Mouse (Mus musculus) hindbrain, embryonic 11.5 days (tissue): Measurements from ENCODE around the gene Ndufv2. TPM values are rescaled to one million over a fixed set of nuclear protein-coding genes. Genes with fewer than 3 reads are reported as not detected.

Experiments used
- ATAC-seq: fragments of 200-750 bp; cut with Nextera tagmentation; 2 replicates; pipeline ENCODE4 v1.8.0; 2017; ENCODE audit warnings: mild to moderate bottlenecking, moderate TSS enrichment, moderate library complexity; ENCODE audit not compliant: low FRiP score
- DNase-seq: peaks from one replicate; pipeline ENCODE4 v3.0.0-alpha.2; 2015; ENCODE audit warnings: low spot score
- H3K27ac ChIP-seq: fragments of 300-500 bp; sonication (generic); 2 replicates; pipeline ENCODE4 v1.5.1; 2014; ENCODE audit warnings: mild to moderate bottlenecking, low read depth, low read length
- H3K27me3 ChIP-seq: fragments of 300-500 bp; sonication (generic); 2 replicates; pipeline ENCODE4 v1.6.1; 2014; ENCODE audit warnings: mild to moderate bottlenecking, low read length, moderate library complexity, mixed read lengths; ENCODE audit not compliant: control insufficient read depth, insufficient read depth
- H3K36me3 ChIP-seq: fragments of 300-500 bp; sonication (generic); 2 replicates; pipeline ENCODE4 v1.6.1; 2014; ENCODE audit warnings: mild to moderate bottlenecking, low read length, moderate library complexity, mixed read lengths; ENCODE audit not compliant: control insufficient read depth, insufficient read depth
- H3K4me1 ChIP-seq: fragments of 300-500 bp; sonication (generic); replicated peaks from 2 replicates; pipeline ENCODE4 v1.6.1; 2014; ENCODE audit warnings: low read length, mixed read lengths; ENCODE audit not compliant: control insufficient read depth, insufficient read depth
- H3K4me2 ChIP-seq: fragments of 300-500 bp; sonication (generic); replicated peaks from 2 replicates; pipeline ENCODE4 v1.6.1; 2014; ENCODE audit warnings: mild to moderate bottlenecking, low read depth, low read length
- H3K4me3 ChIP-seq: fragments of 300-500 bp; sonication (generic); 2 replicates; pipeline ENCODE4 v1.5.1; 2014; ENCODE audit warnings: low read depth, low read length
- H3K9ac ChIP-seq: fragments of 300-500 bp; sonication (generic); 2 replicates; pipeline ENCODE4 v1.6.1; 2014; ENCODE audit warnings: low read depth, low read length
- H3K9me3 ChIP-seq: fragments of 300-500 bp; sonication (generic); 2 replicates; pipeline ENCODE4 v1.6.1; 2016; ENCODE audit warnings: low read length; ENCODE audit not compliant: control insufficient read depth
- WGBS: fragments of 180-500 bp; shearing (Covaris S2); extraction: QIAGEN DNeasy Blood & Tissue Kit; methylation state at CpG from one replicate; pipeline ENCODE4 v1.1.7; 2014; 5-methylcytosine and 5-hydroxymethylcytosine counted together
- polyA plus RNA-seq: library from polyadenylated mRNA; unstranded; fragments of >200 nt; fragmentation: Nextera tagmentation; extraction: Ambion mirVana; gene quantifications from 2 replicates; pipeline ENCODE4 v1.2.1, GENCODE M21; 2014

Gene Ndufv2
- 336 and 342 TPM in 2 replicates for polyA plus RNA-seq

- no peaks in the 10 kb centered on the region for H3K4me1 ChIP-seq
- H3K36me3 ChIP-seq = no peaks in the 10 kb centered on the region
- ATAC-seq = peak; percentile 100
- H3K4me3 ChIP-seq = peak within 1 kb of the TSS; percentile 65
- peak within 1 kb of the TSS; percentile 96 for H3K9ac ChIP-seq
- H3K27ac ChIP-seq = peak within 1 kb of the TSS; percentile 90
- H3K4me2 ChIP-seq = peak within 1 kb of the TSS; percentile 53
- H3K9me3 ChIP-seq = no peaks in the 10 kb centered on the region
- under 1% methylated on average over 55 of the region's 67 CpGs for WGBS
- H3K27me3 ChIP-seq = no peaks in the 10 kb centered on the region
- peak; percentile 100 for DNase-seq
Observed at GRCm38 (mm10) chr17:66101380-66102330, at the start of gene Ndufv2. Ndufv2 (minus strand) TSS chr17:66101559.

DNA sequence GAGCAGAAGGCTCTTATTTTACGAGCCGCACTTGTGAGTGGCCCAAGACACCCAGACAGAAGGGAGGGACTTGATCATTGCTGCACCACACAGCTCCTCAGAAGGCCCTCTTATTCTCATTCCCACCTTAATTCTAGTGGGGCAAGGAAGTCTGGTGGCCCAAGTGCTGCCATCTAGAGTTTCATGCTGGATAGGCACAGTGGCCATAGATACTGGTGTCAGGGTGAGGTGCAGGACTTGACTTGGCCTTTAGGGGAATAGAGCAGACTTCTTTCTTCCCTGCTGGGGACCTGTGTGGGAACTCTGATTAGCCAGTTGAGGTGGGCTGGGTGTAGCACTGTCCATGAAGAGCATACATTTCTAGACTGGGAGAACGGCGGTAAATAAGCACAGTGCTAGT is 29.9 kb upstream of the Ndufv2 start:
- Histone ChIP-seq H3K27me3 (no peaks in the 10 kb centered on the region), H3K27ac (no peak overlapping the region), H3K4me2 (no peak overlapping the region), H3K9ac (no peak overlapping the region), H3K36me3 (0 out of 2 replicates have a peak, but pooled peaks cover 5% of the 10 kb centered on the region), H3K4me3 (no peak overlapping the region), H3K9me3 (no peaks in the 10 kb centered on the region), H3K4me1 (no peaks in the 10 kb centered on the region)
- ATAC-seq = no peak; the same call in 1 of the 2 replicates
- DNase-seq = peak; percentile 13
- 97% methylated on average over 4 of the region's 4 CpGs for WGBS

DNA sequence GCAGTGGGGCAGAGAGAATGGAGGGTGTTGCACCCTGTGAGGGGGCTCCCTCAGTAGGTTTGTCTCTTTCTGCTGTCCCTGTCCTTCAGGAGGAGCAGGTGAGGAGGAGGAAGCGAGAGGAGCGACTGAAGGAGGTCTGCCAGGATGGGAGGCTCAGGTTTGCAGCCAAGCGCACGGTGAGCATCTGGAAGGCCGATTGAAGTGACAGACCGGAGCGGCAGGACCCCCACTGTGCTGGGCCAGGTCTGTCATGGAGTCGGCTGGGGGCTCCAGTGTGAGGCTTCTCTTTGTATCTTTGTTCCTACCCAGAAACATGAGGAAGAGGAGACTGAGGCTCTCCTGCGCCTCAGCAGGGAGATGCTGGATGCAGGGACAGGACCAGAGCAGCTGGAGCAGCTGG is 29.0 kb upstream of the Ndufv2 start:
- Histone ChIP-seq H3K27me3 (no peaks in the 10 kb centered on the region), H3K36me3 (0 out of 2 replicates have a peak, but pooled peaks cover 5% of the 10 kb centered on the region), H3K4me3 (no peak overlapping the region), H3K4me2 (no peak overlapping the region), H3K4me1 (no peaks in the 10 kb centered on the region), H3K9ac (no peak overlapping the region), H3K9me3 (no peaks in the 10 kb centered on the region), H3K27ac (no peak overlapping the region)
- ATAC-seq (no peak), DNase-seq (no peak)
- 83% methylated on average over 9 of the region's 9 CpGs for WGBS

GRCm38 (mm10) chr17:66125211-66125610 is 23.9 kb upstream of the Ndufv2 start:
- DNase-seq (no peak), ATAC-seq (no peak)
- H3K4me1 ChIP-seq = peaks cover 3% of the 10 kb centered on the region; the same call in 1 of the 2 replicates
- H3K36me3 ChIP-seq = no peaks in the 10 kb centered on the region
- WGBS = 75% methylated on average over 5 of the region's 5 CpGs
- H3K9me3 ChIP-seq = no peaks in the 10 kb centered on the region
- H3K27ac ChIP-seq = no peak overlapping the region
- no peak overlapping the region for H3K4me2 ChIP-seq
- no peak overlapping the region for H3K4me3 ChIP-seq
- no peak overlapping the region for H3K9ac ChIP-seq
- no peaks in the 10 kb centered on the region for H3K27me3 ChIP-seq

DNA sequence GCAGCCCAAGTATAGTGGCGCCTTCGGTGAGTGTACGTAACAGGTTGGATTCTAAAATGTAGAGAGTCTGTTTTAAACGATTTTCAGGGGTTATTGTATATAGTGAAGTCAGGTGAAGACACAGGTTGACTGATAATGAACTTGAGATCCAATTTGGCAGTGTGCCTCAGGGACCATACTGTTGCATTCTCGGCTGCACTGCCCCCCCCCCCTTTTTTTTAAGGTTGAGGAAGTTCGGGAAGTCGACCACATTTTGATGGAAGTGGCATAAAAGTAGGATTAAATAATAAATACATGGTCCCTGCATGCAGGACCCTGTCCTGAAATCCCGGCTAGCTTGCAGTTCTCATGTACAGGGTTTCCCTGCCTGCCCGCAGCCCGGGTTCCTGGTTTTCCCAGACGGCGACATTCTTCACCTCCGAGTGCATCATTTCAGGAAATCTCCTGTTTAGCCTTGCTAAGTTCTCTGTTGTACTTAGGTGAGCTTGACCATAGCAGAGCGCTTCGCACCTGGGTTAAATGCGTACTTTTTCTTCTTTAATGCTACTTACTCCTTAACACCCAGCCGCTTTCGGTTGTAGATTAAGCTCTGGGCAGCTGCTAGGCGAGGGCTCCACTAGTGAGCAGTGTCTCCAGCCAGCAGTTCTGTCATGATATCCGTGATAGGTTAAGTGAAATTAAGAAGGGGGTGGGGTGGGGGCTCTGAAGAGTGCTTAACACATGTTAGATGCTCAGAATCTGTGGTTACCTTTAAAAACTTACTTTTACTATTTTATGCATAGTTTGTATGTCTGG is 22.7 kb upstream of the Ndufv2 start:
- DNase-seq = peak; percentile 40
- ATAC-seq = no peak; the same call in 1 of the 2 replicates
- WGBS = 2% methylated on average over 20 of the region's 20 CpGs
- peak overlapping the region; percentile 50 for H3K4me2 ChIP-seq
- H3K27ac ChIP-seq = no peak overlapping the region; the same call in 1 of the 2 replicates
- peak overlapping the region; percentile 57 for H3K9ac ChIP-seq
- no peaks in the 10 kb centered on the region for H3K36me3 ChIP-seq
- H3K4me3 ChIP-seq = peak overlapping the region; percentile 59
- H3K9me3 ChIP-seq = no peaks in the 10 kb centered on the region
- peaks cover 3% of the 10 kb centered on the region; the same call in 1 of the 2 replicates for H3K4me1 ChIP-seq
- no peaks in the 10 kb centered on the region for H3K27me3 ChIP-seq

GRCm38 (mm10) chr17:66123066-66123815 is 21.9 kb upstream of the Ndufv2 start, which contains the start of gene Ddx11:
Ddx11 (plus strand) TSS chr17:66123520.
- Histone ChIP-seq H3K4me1 (peaks cover 3% of the 10 kb centered on the region; the same call in 1 of the 2 replicates), H3K4me3 (peak within 1 kb of the TSS; percentile 59), H3K36me3 (no peaks in the 10 kb centered on the region), H3K27ac (peak within 1 kb of the TSS; percentile 51), H3K4me2 (peak within 1 kb of the TSS; percentile 50), H3K9ac (peak within 1 kb of the TSS; percentile 57), H3K9me3 (no peaks in the 10 kb centered on the region), H3K27me3 (no peaks in the 10 kb centered on the region)
- 7% methylated on average over 45 of the region's 45 CpGs for WGBS
- DNase-seq (peak; percentile 97), ATAC-seq (peak; percentile 85)

DNA sequence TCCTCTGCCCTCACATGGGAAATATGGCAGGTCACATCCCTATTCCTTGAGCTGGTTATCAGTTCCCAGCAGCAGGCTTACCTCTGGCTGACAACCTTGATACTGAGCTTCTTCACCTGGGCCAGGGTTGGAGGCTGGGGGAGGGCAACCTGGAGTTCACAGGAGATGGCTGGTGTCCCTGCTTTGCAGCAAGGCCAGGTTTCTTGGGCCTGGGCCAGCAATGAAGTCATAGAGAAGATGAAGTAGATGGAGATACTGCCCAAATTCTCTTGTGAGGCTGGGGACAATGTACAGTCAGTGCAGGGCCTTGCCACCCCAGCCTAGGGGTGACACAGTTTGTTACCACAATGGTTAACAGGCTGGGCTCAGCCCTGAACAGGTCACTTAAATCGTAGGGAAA is 19.3 kb upstream of the Ndufv2 start:
- Histone ChIP-seq H3K4me1 (peaks cover 3% of the 10 kb centered on the region; the same call in 1 of the 2 replicates), H3K27me3 (no peaks in the 10 kb centered on the region), H3K4me3 (no peak overlapping the region), H3K9ac (no peak overlapping the region), H3K9me3 (no peaks in the 10 kb centered on the region), H3K27ac (no peak overlapping the region), H3K36me3 (0 out of 2 replicates have a peak, but pooled peaks cover 6% of the 10 kb centered on the region), H3K4me2 (no peak overlapping the region)
- WGBS = 83% methylated on average over 1 of the region's 1 CpGs
- DNase-seq (no peak), ATAC-seq (no peak)

DNA sequence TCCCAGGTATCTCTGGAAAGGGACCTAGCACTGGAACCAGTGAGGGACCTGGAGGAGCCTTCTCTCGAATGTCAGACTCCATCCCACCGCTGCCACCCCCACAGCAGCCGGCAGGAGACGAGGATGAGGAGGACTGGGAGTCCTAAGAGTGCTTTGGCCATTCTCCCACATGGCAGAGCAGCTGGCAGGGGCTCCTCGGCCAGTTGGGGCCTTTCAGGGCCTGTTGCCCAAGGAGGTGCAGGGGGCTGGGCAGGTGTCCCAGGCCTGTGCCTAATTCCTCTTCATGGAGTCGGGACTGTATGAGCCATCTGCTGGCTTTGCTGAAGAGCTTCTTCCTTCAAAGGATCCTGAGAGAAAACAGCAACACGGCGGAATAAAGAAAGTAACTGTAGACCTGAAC is 17.6 kb upstream of the Ndufv2 start:
- 0 out of 2 replicates have a peak, but pooled peaks cover 6% of the 10 kb centered on the region for H3K36me3 ChIP-seq
- 95% methylated on average over 8 of the region's 8 CpGs for WGBS
- no peak overlapping the region for H3K9ac ChIP-seq
- no peak for ATAC-seq
- no peaks in the 10 kb centered on the region for H3K9me3 ChIP-seq
- H3K4me3 ChIP-seq = no peak overlapping the region
- H3K27me3 ChIP-seq = no peaks in the 10 kb centered on the region
- no peak overlapping the region for H3K4me2 ChIP-seq
- no peak for DNase-seq
- no peaks in the 10 kb centered on the region for H3K4me1 ChIP-seq
- H3K27ac ChIP-seq = no peak overlapping the region
